Mouse (Mus musculus) kidney, adult 2 months (tissue): ENCODE data around the gene Lsamp. TPM values are rescaled to one million over a fixed set of nuclear protein-coding genes. Genes with fewer than 3 reads are reported as not detected.

ENCODE experiments used
- DNase-seq: peaks from one replicate; pipeline ENCODE4 v3.0.0; 2021
- H3K27ac ChIP-seq: fragments of 200-500 bp; 2 replicates; pipeline ENCODE4 v1.5.1; 2012; ENCODE audit warnings: low read depth, low read length, control low read depth, inconsistent platforms; ENCODE audit not compliant: insufficient read depth
- H3K27me3 ChIP-seq: fragments of 200-500 bp; replicated peaks from 2 replicates; pipeline ENCODE4 v1.6.1; 2012; ENCODE audit warnings: mild to moderate bottlenecking, moderate library complexity, low read length, inconsistent platforms; ENCODE audit not compliant: control insufficient read depth, insufficient read depth
- H3K36me3 ChIP-seq: fragments of 200-500 bp; 2 replicates; pipeline ENCODE4 v1.6.1; 2012; ENCODE audit warnings: mild to moderate bottlenecking, moderate library complexity, low read length, inconsistent platforms; ENCODE audit not compliant: control insufficient read depth, insufficient read depth
- H3K4me1 ChIP-seq: fragments of 200-500 bp; 2 replicates; pipeline ENCODE4 v1.6.1; 2011; ENCODE audit warnings: low read length; ENCODE audit not compliant: control insufficient read depth, insufficient read depth
- H3K4me3 ChIP-seq: fragments of 200-500 bp; 2 replicates; pipeline ENCODE4 v1.5.1; 2011; ENCODE audit warnings: mild to moderate bottlenecking, low read depth, low read length, control low read depth; ENCODE audit not compliant: insufficient read depth
- CTCF ChIP-seq: fragments of 200-500 bp; conservative IDR thresholded peaks from 2 replicates; pipeline ENCODE4 v1.5.1; 2011; ENCODE audit warnings: low read depth, mild to moderate bottlenecking, control low read depth, low read length, moderate library complexity, mixed read lengths; ENCODE audit not compliant: insufficient read depth, insufficient read length
- POLR2A ChIP-seq: fragments of 200-500 bp; IDR thresholded peaks from one replicate; pipeline ENCODE4 v1.6.1; 2011; ENCODE audit warnings: low read depth, low read length, control low read depth
- WGBS: fragments of 180-500 bp; shearing (Covaris S2); methylation state at CpG from one replicate; pipeline ENCODE4 v1.1.7; 2018; 5-methylcytosine and 5-hydroxymethylcytosine counted together
- polyA plus RNA-seq: library from polyadenylated mRNA; depleted of rRNA; stranded (reverse); fragments of >200 nt; gene quantifications from 2 replicates; pipeline ENCODE4 v1.2.3, GENCODE M21; 2012

Gene Lsamp
- polyA plus RNA-seq, 1 experiment = 0.38 TPM

DNA sequence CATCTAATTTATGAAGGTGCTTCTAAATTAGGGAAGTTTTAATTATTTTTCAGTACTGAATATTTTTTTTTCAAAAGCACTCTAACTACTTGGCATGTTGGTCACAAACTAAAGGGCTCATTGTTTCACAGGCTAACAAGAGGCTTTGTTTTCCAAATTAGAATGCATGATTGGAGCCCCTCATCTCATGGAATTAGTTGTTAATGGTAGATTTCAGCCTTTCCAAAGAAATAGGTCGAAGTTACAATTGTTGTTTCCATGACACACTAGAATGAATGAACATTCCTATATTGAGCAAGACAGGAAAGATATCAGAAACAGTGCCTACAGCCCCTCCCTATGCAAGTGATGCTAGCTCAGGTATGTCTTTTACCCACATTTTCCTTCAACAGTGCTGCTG is 26.9 kb downstream of the Lsamp start:
- Histone ChIP-seq H3K27me3 (no peaks in the 10 kb centered on the region), H3K36me3 (no peaks in the 10 kb centered on the region), H3K4me3 (no peak overlapping the region), H3K4me1 (no peaks in the 10 kb centered on the region), H3K27ac (no peak overlapping the region)
- WGBS = 46% methylated on average over 1 of the region's 1 CpGs
- TF ChIP-seq CTCF = no peak
- TF ChIP-seq POLR2A = no peak
- DNase-seq = no peak

DNA sequence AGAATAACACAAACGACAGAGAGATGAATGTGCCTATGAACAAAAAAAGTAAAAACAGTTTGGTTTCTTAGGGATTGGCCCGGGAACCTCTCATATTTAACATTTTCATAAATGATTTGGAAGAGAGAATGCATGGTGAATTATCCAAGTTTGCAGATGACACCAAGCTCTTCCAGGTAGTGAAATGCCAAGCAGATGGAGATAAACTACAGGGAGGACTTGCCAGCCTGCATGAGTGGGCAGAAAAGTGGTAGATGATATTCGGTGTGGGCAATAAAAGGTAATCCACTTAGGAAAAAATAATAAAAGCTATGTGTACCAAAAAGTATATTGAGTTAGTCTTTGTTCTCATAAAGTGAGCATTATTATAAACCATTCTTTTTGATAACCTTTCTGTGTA is 38.5 kb downstream of the Lsamp start:
- TF ChIP-seq CTCF = no peak
- no peak for TF ChIP-seq POLR2A
- WGBS = 75% methylated on average over 3 of the region's 3 CpGs

DNA sequence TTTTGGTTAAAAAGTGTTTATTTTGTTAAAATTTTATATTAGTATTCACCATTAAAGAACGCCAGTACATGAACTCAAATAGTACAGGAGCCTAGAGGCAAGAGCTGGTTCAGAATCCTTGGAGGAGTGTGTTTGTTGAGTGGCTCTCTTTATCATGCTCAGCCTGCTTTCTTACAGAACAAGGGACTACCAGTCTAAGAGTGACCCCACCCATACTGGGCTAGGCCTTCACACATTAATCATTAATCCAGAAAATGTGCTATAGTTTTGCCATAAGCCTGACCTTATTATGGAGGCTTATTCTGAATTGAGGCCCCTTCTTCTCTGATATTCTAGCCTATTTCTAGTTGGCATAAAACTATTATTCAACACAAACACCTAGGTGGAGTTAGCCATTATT is 52.6 kb downstream of the Lsamp start:
- Histone ChIP-seq H3K4me3 (no peak overlapping the region), H3K27ac (no peak overlapping the region), H3K36me3 (no peaks in the 10 kb centered on the region), H3K27me3 (no peaks in the 10 kb centered on the region), H3K4me1 (no peaks in the 10 kb centered on the region)
- WGBS = 80% methylated on average over 1 of the region's 1 CpGs
- TF ChIP-seq POLR2A = no peak
- no peak for TF ChIP-seq CTCF
- no peak for DNase-seq

More for the DNA sequence above, 38.5 kb downstream of the Lsamp start:
- Histone ChIP-seq H3K4me1 (no peaks in the 10 kb centered on the region), H3K27me3 (no peaks in the 10 kb centered on the region), H3K36me3 (no peaks in the 10 kb centered on the region), H3K4me3 (no peak overlapping the region), H3K27ac (no peak overlapping the region)
- no peak for DNase-seq

DNA sequence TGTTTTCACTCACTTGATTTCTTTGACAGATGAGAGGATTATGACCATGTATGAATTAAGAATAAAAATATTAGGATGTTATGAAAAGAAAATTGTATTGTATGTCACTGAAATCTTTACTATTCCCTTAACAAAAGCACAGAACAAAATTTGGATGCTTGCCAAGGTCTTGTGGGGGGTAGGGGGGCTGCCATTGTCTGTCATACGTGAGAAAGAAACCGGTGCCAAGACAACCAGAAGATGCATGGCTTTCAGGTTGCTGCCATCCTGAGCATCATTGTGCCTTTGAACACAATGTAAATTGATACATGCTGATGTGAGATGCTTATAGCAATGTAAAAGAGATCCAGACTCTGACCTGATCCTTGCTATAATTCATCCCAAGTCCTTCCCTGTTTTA is 75.4 kb downstream of the Lsamp start:
- DNase-seq = no peak
- whole genome bisulfite sequencing = 32% methylated on average over 2 of the region's 2 CpGs
- Histone ChIP-seq H3K36me3 (no peaks in the 10 kb centered on the region), H3K27ac (no peak overlapping the region), H3K4me3 (no peak overlapping the region), H3K4me1 (no peaks in the 10 kb centered on the region), H3K27me3 (no peaks in the 10 kb centered on the region)
- no peak for TF ChIP-seq POLR2A
- TF ChIP-seq CTCF = no peak

DNA sequence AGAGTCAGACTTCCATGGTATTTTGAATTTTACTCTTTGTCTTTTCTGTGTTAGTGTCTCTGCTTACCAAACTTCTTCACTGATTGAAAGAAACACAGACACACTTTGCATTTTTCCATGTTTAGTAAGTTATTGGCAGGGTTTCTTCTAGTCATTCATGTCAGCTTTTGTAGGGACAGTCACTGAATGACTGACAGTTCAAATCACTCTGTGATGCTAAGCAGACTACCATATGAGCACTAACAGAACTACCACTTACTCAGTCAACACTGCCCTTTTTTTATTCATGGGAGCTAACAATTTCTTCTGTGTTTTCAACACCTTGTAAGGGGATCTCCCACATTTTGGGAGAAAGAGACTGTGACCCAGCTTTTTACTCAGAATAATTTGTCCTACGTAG is 75.8 kb downstream of the Lsamp start:
- WGBS = 82% methylated on average over 1 of the region's 1 CpGs

DNA sequence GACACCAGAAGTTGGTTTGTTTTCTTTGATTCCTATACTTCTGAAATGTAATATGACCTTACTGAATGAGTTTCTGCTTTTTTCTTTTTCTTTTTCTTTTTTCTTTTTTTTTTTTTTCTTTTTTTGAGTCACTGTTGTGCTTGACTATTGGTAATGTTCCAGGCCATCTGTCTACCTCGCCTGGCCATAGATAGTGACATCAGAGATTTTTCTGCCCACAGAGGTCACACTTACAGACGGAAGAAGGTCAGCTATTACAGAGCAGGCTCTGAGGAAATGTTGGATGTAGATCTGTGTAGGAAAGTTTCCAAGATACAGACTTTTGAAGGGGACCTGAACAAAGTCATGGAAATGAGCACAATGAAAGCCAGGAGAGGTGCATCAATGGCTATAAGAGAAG is 76.3 kb downstream of the Lsamp start:
- Histone ChIP-seq H3K4me1 (no peaks in the 10 kb centered on the region), H3K27ac (no peak overlapping the region), H3K27me3 (no peaks in the 10 kb centered on the region), H3K36me3 (no peaks in the 10 kb centered on the region), H3K4me3 (no peak overlapping the region)
- TF ChIP-seq POLR2A = no peak
- TF ChIP-seq CTCF = no peak
- WGBS = 48% methylated on average over 2 of the region's 2 CpGs
- DNase-seq = no peak

More for the DNA sequence above, 75.8 kb downstream of the Lsamp start:
- DNase-seq = no peak
- Histone ChIP-seq H3K4me1 (no peaks in the 10 kb centered on the region), H3K36me3 (no peaks in the 10 kb centered on the region), H3K27me3 (no peaks in the 10 kb centered on the region), H3K27ac (no peak overlapping the region), H3K4me3 (no peak overlapping the region)
- TF ChIP-seq POLR2A = no peak

DNA sequence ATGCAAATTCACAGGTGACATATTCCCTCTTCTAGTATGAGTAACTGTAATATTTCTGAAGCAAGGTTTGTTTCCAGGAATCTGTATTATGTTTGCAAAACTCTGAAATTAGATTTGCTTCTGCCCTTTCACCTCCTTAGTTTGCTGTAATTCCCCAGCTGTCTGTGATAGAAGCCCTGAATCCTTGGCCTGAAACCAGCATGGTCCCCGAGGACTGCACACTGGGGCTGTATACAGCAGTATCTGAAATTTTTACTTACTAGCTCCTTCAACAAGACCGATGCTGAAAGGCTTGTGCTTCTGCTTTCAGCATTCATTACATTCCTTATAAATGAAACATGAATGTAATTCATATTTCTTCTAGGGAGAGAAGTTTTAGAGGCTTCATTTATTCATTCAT is 91.4 kb downstream of the Lsamp start:
- no peaks in the 10 kb centered on the region for H3K4me1 ChIP-seq
- H3K27ac ChIP-seq = no peak overlapping the region
- no peak overlapping the region for H3K4me3 ChIP-seq
- TF ChIP-seq POLR2A = no peak
- TF ChIP-seq CTCF = no peak
- no peaks in the 10 kb centered on the region for H3K27me3 ChIP-seq
- DNase-seq = no peak
- 65% methylated on average over 2 of the region's 2 CpGs for WGBS
- no peaks in the 10 kb centered on the region for H3K36me3 ChIP-seq

DNA sequence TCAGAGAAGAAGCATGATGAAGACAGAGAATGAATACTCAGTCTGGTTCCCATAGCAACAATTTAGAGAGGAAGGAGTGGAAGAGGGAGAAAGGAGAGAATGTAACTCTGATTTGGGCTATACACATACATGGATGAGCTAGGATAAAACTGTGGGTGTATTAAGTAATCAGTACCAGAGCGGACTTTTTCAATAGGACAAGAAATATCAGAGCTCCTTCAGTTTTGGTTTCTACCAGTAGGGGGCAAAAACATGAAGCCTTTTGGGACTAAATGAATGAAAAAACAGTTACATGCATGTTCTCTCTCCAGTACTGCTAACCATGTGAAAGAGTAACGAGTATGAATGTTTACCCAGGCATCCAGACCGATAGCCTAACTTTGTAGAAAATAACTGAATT is 96.1 kb downstream of the Lsamp start:
- H3K4me1 ChIP-seq = no peaks in the 10 kb centered on the region
- no peak for DNase-seq
- WGBS = 70% methylated on average over 3 of the region's 3 CpGs
- H3K27me3 ChIP-seq = no peaks in the 10 kb centered on the region
- no peaks in the 10 kb centered on the region for H3K36me3 ChIP-seq
- TF ChIP-seq POLR2A (no peak), CTCF (no peak)
- no peak overlapping the region for H3K27ac ChIP-seq
- no peak overlapping the region for H3K4me3 ChIP-seq
